Mouse (Mus musculus) intestine, embryonic 16.5 days (tissue): ENCODE data around the gene Dmrt2. TPM values are rescaled to one million over a fixed set of nuclear protein-coding genes. Genes with fewer than 3 reads are reported as not detected.

Experiments
- ATAC-seq: fragments of 200-750 bp; cut with Nextera tagmentation; 2 replicates; pipeline ENCODE4 v1.8.0; 2017; ENCODE audit warnings: moderate TSS enrichment, moderate library complexity
- H3K27ac ChIP-seq: fragments of 300-500 bp; sonication (generic); 2 replicates; pipeline ENCODE4 v1.5.1; 2014; ENCODE audit warnings: mild to moderate bottlenecking, low read length
- H3K27me3 ChIP-seq: fragments of 300-500 bp; sonication (generic); replicated peaks from 2 replicates; pipeline ENCODE4 v1.6.1; 2014; ENCODE audit warnings: low read length, control low read depth, mixed read lengths; ENCODE audit not compliant: control insufficient read depth, insufficient read depth
- H3K36me3 ChIP-seq: fragments of 300-500 bp; sonication (generic); 2 replicates; pipeline ENCODE4 v1.6.1; 2014; ENCODE audit warnings: low read length, control low read depth; ENCODE audit not compliant: control insufficient read depth, insufficient read depth
- H3K4me1 ChIP-seq: fragments of 300-500 bp; sonication (generic); 2 replicates; pipeline ENCODE4 v1.6.1; 2014; ENCODE audit warnings: low read length, control low read depth, mixed read lengths; ENCODE audit not compliant: control insufficient read depth, insufficient read depth
- H3K4me2 ChIP-seq: fragments of 300-500 bp; sonication (generic); 2 replicates; pipeline ENCODE4 v1.6.1; 2014; ENCODE audit warnings: low read depth, low read length, control low read depth
- H3K4me3 ChIP-seq: fragments of 300-500 bp; sonication (generic); 2 replicates; pipeline ENCODE4 v1.5.1; 2014; ENCODE audit warnings: mild to moderate bottlenecking, low read length
- H3K9ac ChIP-seq: fragments of 300-500 bp; sonication (generic); 2 replicates; pipeline ENCODE4 v1.6.1; 2014; ENCODE audit warnings: low read depth, low read length
- H3K9me3 ChIP-seq: fragments of 300-500 bp; sonication (generic); 2 replicates; pipeline ENCODE4 v1.6.1; 2016; ENCODE audit warnings: low read length, control low read depth; ENCODE audit not compliant: control insufficient read depth
- WGBS: fragments of 180-500 bp; shearing (Covaris S2); extraction: QIAGEN DNeasy Blood & Tissue Kit; methylation state at CpG from one replicate; pipeline ENCODE4 v1.1.7; 2014; 5-methylcytosine and 5-hydroxymethylcytosine counted together
- polyA plus RNA-seq: library from polyadenylated mRNA; unstranded; fragments of >200 nt; fragmentation: Nextera tagmentation; extraction: Ambion mirVana; gene quantifications from 2 replicates; pipeline ENCODE4 v1.2.1, GENCODE M21; 2015

Gene Dmrt2
- polyA plus RNA-seq = 0.11 and 0.12 TPM in 2 replicates

DNA sequence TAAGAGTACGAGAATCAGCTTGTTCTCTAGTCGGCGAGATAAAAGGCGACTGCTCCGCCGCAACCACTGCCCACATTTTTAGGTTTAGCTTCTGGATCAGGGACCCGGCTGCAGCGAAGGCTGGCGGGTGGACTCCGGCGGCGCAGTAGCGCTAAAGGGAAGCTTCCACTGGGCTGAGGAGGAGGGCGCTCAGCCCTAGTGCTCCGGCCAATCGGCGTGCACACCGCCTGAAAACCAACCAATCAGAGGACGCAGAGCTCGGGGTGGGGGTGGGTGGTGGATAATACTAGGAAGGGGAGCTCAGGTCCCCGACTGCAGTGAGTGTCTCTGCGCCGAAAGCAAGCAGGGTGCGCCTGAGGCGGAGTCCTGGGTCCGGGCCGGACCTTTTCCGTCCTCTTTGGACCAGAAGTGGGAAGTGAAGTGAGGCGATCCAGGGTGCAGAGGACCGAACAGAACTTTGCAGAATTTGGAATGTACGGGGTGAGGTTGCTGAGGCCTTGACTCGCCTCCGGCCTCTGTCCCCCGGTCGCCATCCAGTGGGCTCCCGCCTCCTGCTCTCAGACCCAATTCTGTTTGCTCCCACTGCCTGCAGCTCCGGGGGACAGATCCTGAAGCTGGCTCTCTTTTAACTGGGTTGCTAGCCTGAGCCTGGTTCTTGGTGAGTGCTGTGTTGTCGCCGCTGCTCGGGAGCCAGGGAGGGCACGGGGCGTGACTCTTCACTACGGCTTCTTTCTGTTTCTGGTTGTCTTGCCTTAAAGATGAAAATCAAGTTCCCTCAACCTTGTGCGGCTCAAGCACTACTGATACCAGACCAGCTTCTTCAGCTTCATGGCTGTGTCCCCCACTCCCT, at the start of gene Dmrt2:
Dmrt2 (plus strand) TSS at position 311 of the 850 bp plus-strand sequence.
- ATAC-seq = peak; percentile 97
- no peak within 1 kb of the TSS for H3K9ac ChIP-seq
- under 1% methylated on average over 44 of the region's 44 CpGs for WGBS

DNA sequence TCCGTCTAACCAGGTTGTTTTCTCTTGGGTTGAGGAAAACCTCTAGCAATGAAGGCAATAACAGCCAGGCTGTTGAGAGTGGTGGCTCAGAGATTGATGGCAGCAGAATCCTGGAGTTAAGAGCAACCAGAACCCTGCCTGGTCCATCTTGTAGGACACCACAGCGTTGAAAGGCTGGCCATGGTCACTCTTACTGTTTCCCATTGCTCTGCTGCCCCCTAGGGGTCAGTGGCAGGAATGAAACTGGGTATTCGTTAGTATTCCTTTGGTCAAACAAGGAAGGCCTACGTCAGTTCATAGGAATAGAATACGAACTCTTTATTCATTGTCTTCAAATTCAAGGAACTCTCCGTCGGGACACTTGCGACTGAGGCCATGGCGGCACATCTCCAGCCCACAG, 43.7 kb upstream of the Dmrt2 start:
- Histone ChIP-seq H3K4me2 (no peak overlapping the region), H3K4me3 (no peak overlapping the region), H3K4me1 (no peaks in the 10 kb centered on the region), H3K9ac (no peak overlapping the region), H3K36me3 (no peaks in the 10 kb centered on the region), H3K9me3 (no peaks in the 10 kb centered on the region), H3K27ac (no peak overlapping the region), H3K27me3 (peaks cover 18% of the 10 kb centered on the region)
- WGBS = 13% methylated on average over 9 of the region's 9 CpGs
- peak; percentile 40; the same call in 1 of the 2 replicates for ATAC-seq

More for the DNA sequence above, at the start of gene Dmrt2:
- H3K27ac ChIP-seq = no peak within 1 kb of the TSS
- H3K27me3 ChIP-seq = peaks cover 89% of the 10 kb centered on the region
- peak within 1 kb of the TSS; percentile 48 for H3K4me3 ChIP-seq
- peak within 1 kb of the TSS; percentile 70 for H3K4me2 ChIP-seq
- no peaks in the 10 kb centered on the region for H3K36me3 ChIP-seq
- no peaks in the 10 kb centered on the region for H3K9me3 ChIP-seq
- H3K4me1 ChIP-seq = peaks cover 8% of the 10 kb centered on the region; the same call in 1 of the 2 replicates

DNA sequence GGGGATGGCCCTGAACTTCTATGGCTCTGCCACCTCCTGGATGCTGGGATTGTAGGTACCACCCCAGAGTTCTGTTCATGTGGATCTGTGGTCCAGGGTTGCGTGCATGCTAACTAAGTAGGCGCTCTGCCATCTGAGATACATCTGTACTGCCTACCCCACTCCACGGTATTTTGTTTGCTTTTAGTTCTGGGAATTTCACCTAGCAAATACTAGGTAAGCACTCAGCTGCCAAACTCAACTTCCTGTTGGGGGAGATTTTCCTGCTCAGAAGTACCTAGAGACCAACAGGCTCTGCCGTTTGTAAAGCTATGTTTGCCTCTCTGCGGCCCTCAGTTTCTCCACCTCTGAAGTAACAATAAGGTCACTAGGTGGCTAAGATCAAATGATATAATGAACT, 37.1 kb upstream of the Dmrt2 start:
- no peak overlapping the region for H3K4me3 ChIP-seq
- no peaks in the 10 kb centered on the region for H3K9me3 ChIP-seq
- H3K27ac ChIP-seq = no peak overlapping the region
- H3K4me1 ChIP-seq = no peaks in the 10 kb centered on the region
- no peaks in the 10 kb centered on the region for H3K27me3 ChIP-seq
- WGBS = 74% methylated on average over 5 of the region's 5 CpGs
- no peak overlapping the region for H3K4me2 ChIP-seq
- no peak for ATAC-seq
- no peak overlapping the region for H3K9ac ChIP-seq
- no peaks in the 10 kb centered on the region for H3K36me3 ChIP-seq

DNA sequence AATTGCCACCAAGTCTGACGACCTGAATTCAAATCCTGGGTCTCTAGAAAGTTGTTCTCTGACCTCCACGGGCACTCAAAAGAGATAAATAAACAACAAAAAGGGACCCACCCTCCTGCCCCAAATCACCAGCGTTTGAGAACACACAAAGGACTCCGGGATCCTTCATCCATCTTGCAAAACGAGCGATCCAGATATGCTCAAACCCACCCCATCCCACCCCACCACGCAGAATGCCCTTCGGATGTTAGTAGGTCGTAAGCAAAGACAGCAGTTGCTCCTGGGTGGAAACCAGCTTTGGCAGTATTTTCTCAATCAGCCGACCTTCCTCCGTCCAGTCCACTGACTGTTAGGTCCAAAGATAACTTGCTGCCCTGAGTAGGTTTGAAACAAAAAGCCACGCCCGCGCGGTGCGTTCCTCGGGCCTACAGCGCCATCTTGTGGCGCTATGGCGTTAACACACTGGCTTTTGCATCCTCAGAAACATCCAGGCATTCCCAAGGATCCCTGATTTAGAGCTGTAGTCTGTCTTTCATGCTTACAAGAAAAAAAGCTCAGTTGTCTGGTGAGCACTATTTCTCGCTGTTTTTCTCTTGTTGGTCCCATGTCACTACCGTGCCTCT, 36.5 kb upstream of the Dmrt2 start:
- no peaks in the 10 kb centered on the region for H3K9me3 ChIP-seq
- no peak overlapping the region for H3K9ac ChIP-seq
- peak overlapping the region; percentile 15 for H3K4me3 ChIP-seq
- 14% methylated on average over 22 of the region's 22 CpGs for WGBS
- H3K27ac ChIP-seq = no peak overlapping the region
- H3K4me1 ChIP-seq = no peaks in the 10 kb centered on the region
- H3K36me3 ChIP-seq = no peaks in the 10 kb centered on the region
- no peaks in the 10 kb centered on the region for H3K27me3 ChIP-seq
- ATAC-seq = 0 out of 2 replicates have a peak, but pooled peaks have one; percentile 64
- peak overlapping the region; percentile 39 for H3K4me2 ChIP-seq

DNA sequence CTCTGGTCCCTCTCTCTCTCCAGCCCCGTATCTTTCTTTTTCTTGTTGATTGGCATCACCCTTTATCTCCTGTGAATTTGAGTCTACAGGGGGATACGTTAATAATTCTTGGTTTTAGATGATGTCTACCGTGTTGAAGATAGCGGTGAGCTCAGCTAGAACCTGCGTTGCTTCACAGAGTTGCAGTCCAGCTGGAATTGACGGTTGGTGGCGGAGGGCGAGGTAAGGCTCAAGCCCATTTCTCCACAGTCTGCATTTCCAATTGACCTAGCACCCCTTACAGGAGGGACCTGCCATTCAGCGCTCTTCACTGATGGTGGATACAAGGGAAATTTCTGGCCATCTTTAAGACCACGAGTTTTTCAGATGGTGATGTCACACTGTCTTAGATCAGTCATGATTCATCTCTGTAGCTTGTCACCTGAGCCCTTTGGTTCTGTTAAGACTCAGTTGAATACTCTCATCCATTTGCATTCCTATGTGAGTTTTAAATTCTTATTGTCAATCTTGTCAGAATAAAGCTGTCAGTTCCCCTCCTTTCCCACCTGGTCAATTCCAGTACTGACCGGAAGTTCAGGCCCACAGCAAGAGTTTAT, 33.3 kb upstream of the Dmrt2 start:
- Histone ChIP-seq H3K4me1 (no peaks in the 10 kb centered on the region), H3K9me3 (no peaks in the 10 kb centered on the region), H3K4me3 (no peak overlapping the region), H3K27me3 (no peaks in the 10 kb centered on the region), H3K36me3 (no peaks in the 10 kb centered on the region), H3K4me2 (no peak overlapping the region), H3K9ac (no peak overlapping the region), H3K27ac (no peak overlapping the region)
- no peak for ATAC-seq
- WGBS = 72% methylated on average over 11 of the region's 11 CpGs

DNA sequence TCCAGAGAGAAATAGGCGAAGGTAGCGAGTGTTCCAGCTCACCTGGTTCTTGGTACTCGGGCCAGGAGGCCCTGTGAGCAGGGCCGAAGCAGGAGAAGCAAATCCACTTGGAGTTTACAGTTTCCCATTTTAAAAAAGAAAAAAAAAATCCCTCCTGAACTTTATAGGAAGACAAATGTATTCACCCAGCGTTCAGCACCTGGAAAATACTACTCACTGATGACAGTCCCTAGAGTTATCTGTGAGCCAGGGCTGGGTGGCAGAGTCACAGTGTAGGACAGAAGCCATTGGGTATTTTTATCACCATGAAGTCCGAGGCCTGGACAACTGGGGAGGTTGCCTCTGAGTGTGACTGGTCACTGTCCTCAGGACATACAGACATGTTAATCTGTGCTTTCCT, 30.4 kb upstream of the Dmrt2 start:
- Histone ChIP-seq H3K9me3 (no peaks in the 10 kb centered on the region), H3K4me3 (no peak overlapping the region), H3K27ac (no peak overlapping the region), H3K4me1 (no peaks in the 10 kb centered on the region), H3K9ac (no peak overlapping the region), H3K36me3 (no peaks in the 10 kb centered on the region), H3K27me3 (no peaks in the 10 kb centered on the region), H3K4me2 (no peak overlapping the region)
- ATAC-seq = no peak
- 83% methylated on average over 6 of the region's 6 CpGs for WGBS

DNA sequence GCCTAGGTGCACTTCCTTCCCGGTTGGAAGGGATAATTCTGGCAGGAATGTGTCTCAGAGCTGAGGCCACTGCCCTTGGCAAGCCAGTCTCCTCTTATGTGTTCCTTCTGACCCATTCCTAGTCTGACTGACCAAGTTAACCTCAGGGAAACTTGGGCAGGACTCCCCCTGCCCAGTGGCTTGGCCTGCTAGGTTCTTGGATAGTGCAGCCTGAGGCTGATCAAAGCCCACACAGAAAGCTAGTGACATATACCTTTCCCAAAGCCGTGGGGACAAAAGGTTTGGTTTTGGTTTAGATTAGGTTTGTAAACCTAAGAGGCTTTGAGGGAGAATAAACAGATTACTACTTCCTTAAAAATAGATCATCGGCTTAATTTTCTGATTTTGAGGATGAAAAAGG, 25.1 kb upstream of the Dmrt2 start:
- no peaks in the 10 kb centered on the region for H3K36me3 ChIP-seq
- H3K4me1 ChIP-seq = no peaks in the 10 kb centered on the region
- WGBS = 62% methylated on average over 3 of the region's 3 CpGs
- no peak overlapping the region for H3K9ac ChIP-seq
- no peak for ATAC-seq
- H3K27ac ChIP-seq = no peak overlapping the region
- no peaks in the 10 kb centered on the region for H3K27me3 ChIP-seq
- H3K9me3 ChIP-seq = no peaks in the 10 kb centered on the region
- no peak overlapping the region for H3K4me2 ChIP-seq
- no peak overlapping the region for H3K4me3 ChIP-seq

DNA sequence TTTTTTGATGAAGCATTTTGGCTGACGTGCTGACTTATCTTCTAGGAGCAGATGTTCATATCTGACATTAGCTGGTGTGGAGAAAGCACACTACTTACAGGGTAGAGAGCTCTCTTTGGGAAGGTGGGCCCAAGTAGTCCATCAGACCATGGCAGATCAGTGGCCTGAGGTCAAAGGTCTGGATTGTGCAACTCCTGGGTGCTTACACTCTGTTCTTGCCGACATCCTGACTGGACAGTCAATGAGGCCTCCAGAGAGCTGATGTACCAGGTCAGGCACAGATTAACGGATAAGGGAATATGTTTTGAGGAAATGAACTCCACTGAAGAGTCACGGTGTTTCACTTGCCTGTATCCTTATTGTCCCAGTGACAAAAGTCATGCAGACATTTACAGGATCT, 23.5 kb upstream of the Dmrt2 start:
- Histone ChIP-seq H3K4me3 (no peak overlapping the region), H3K9ac (no peak overlapping the region), H3K4me1 (no peaks in the 10 kb centered on the region), H3K4me2 (no peak overlapping the region), H3K9me3 (no peaks in the 10 kb centered on the region), H3K36me3 (no peaks in the 10 kb centered on the region), H3K27me3 (no peaks in the 10 kb centered on the region), H3K27ac (no peak overlapping the region)
- no peak for ATAC-seq
- WGBS = 57% methylated on average over 4 of the region's 4 CpGs

DNA sequence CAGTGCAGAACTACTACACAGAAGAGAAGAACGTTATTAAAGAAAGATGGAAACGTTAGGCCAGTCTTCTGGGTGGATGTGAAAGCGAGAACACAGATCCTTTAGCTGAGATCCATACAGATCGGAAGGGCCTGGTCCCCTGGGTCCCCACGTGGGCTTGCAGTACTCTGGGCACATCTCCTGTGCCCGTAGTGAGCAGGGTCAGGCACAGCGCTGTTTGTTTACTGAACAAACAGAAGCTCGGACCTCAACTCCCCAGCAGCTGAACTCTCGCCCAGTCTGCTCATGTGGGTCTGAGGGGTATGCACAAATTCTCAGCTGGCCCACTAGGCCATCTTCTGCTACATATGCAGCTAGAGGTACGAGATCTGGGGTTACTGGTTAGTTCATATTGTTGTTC, 21.7 kb upstream of the Dmrt2 start:
- Histone ChIP-seq H3K4me2 (no peak overlapping the region), H3K27me3 (no peaks in the 10 kb centered on the region), H3K27ac (no peak overlapping the region), H3K36me3 (no peaks in the 10 kb centered on the region), H3K4me3 (no peak overlapping the region), H3K9me3 (no peaks in the 10 kb centered on the region), H3K4me1 (no peaks in the 10 kb centered on the region), H3K9ac (no peak overlapping the region)
- WGBS = 66% methylated on average over 10 of the region's 10 CpGs
- ATAC-seq = no peak
